In genomic region chr7:29818619-29819254, GRCm38 (mm10) we compare ENCODE assay signal across 8 mouse cellular contexts. TPM values are rescaled to one million over a fixed set of nuclear protein-coding genes. Genes with fewer than 3 reads are reported as not detected.
DNase-seq lines count a peak whose midpoint lies in the region; ATAC-seq and TF ChIP-seq lines count a peak whose summit lies in the region.

No protein-coding gene starts in this region.

- TF ChIP-seq POLR2A in CH12.LX (IDR thresholded peaks at IDR 0.05; ENCODE audit: low read depth, low read length) = peak; percentile 33

- WGBS in forebrain, embryonic 10.5 days = 4% methylated on average over 12 of the region's 12 CpGs
- 3% methylated on average over 12 of the region's 12 CpGs for WGBS in heart, embryonic 15.5 days
- 3% methylated on average over 12 of the region's 12 CpGs for WGBS in liver, embryonic 12.5 days (ENCODE audit: insufficient replicate concordance)

- no peak for TF ChIP-seq EP300 in CH12.LX (IDR thresholded peaks at IDR 0.05; ENCODE audit: low read length)

- H3K4me1 ChIP-seq in CH12.LX (ENCODE audit: control insufficient read depth in 1 of 2, insufficient read depth in 2 of 2) = peaks cover 9 to 40% of the 10 kb centered on the region in 2 experiments
- peaks cover 30% of the 10 kb centered on the region for H3K4me1 ChIP-seq in forebrain, embryonic 10.5 days
- peaks cover 24% of the 10 kb centered on the region for H3K4me1 ChIP-seq in heart, embryonic 15.5 days (replicated peaks)
- H3K4me1 ChIP-seq in liver, embryonic 12.5 days = peaks cover 53% of the 10 kb centered on the region

- TF ChIP-seq RAD21 in CH12.LX (IDR thresholded peaks at IDR 0.05; ENCODE audit: low read depth, low read length) = no peak

- H3K4me2 ChIP-seq in CH12.LX (ENCODE audit: insufficient read depth, low read depth, poor library complexity, severe bottlenecking) = peak overlapping the region; percentile 98
- peak overlapping the region; percentile 62 for H3K4me2 ChIP-seq in heart, embryonic 15.5 days
- peak overlapping the region; percentile 77 for H3K4me2 ChIP-seq in liver, embryonic 12.5 days

- no peaks in the 10 kb centered on the region for H3K27me3 ChIP-seq in CH12.LX (replicated peaks)
- no peaks in the 10 kb centered on the region for H3K27me3 ChIP-seq in forebrain, embryonic 10.5 days (ENCODE audit: poor library complexity, severe bottlenecking)
- H3K27me3 ChIP-seq in heart, embryonic 15.5 days = no peaks in the 10 kb centered on the region
- no peaks in the 10 kb centered on the region for H3K27me3 ChIP-seq in liver, embryonic 12.5 days (replicated peaks)
- H3K27me3 ChIP-seq in splenic B cell, adult 2 months (ENCODE audit: control insufficient read depth, insufficient read depth, low read length, poor library complexity, severe bottlenecking) = no peaks in the 10 kb centered on the region

- dilution Hi-C loops in CH12.LX (cut with MboI; ENCODE audit: extremely low pct_ligation_motif_present, extremely low pct_unique_long_range_greater_than_20kb, low sequenced_read_pairs) = no loop called here

- ATAC-seq in heart, embryonic 15.5 days (replicated peaks; ENCODE audit: insufficient number of reproducible peaks, insufficient read depth, low FRiP score, low read depth) = peak; percentile 56; the same call in 1 of the 2 replicates
- ATAC-seq in liver, embryonic 12.5 days = peak; percentile 68

- peaks cover 25% of the 10 kb centered on the region for H3K79me2 ChIP-seq in CH12.LX (replicated peaks; ENCODE audit: control insufficient read depth, extremely low read depth, insufficient read depth, poor library complexity, severe bottlenecking)

- in situ Hi-C loops in CH12.LX (cut with MboI; ENCODE audit: low pct_ligation_motif_present, low pct_unique_long_range_greater_than_20kb, low sequenced_read_pairs) = no loop called here

- H3K9ac ChIP-seq in CH12.LX (ENCODE audit: insufficient read depth, low read depth) = peak overlapping the region; percentile 75
- H3K9ac ChIP-seq in heart, embryonic 15.5 days = peak overlapping the region; percentile 66
- peak overlapping the region; percentile 72 for H3K9ac ChIP-seq in liver, embryonic 12.5 days

- peaks cover 10 to 39% of the 10 kb centered on the region in 2 experiments for H3K36me3 ChIP-seq in CH12.LX (replicated peaks in 1 of 2; ENCODE audit: control insufficient read depth in 1 of 2, insufficient read depth in 1 of 2, low read length in 1 of 2)
- H3K36me3 ChIP-seq in forebrain, embryonic 10.5 days (replicated peaks) = peaks cover 32% of the 10 kb centered on the region
- peaks cover 15% of the 10 kb centered on the region; the same call in 1 of the 2 replicates for H3K36me3 ChIP-seq in heart, embryonic 15.5 days
- peaks cover 28% of the 10 kb centered on the region for H3K36me3 ChIP-seq in liver, embryonic 12.5 days
- peaks cover 4% of the 10 kb centered on the region for H3K36me3 ChIP-seq in splenic B cell, adult 2 months (ENCODE audit: control insufficient read depth, insufficient read depth, low read length, poor library complexity, severe bottlenecking)

- H3K4me3 ChIP-seq in CH12.LX (replicated peaks in 1 of 3; ENCODE audit: low read depth in 2 of 3, low read length in 2 of 3, poor library complexity in 1 of 3) = peak overlapping the region; percentile 65 to 82 (median 68)
- peak overlapping the region; percentile 62 for H3K4me3 ChIP-seq in forebrain, embryonic 10.5 days
- peak overlapping the region; percentile 61 for H3K4me3 ChIP-seq in heart, embryonic 15.5 days
- H3K4me3 ChIP-seq in liver, embryonic 12.5 days = peak overlapping the region; percentile 71

- no peak overlapping the region for H3K27ac ChIP-seq in CH12.LX (ENCODE audit: insufficient read depth, low read depth)
- H3K27ac ChIP-seq in forebrain, embryonic 10.5 days = peak overlapping the region; percentile 72
- peak overlapping the region; percentile 77 for H3K27ac ChIP-seq in heart, embryonic 15.5 days
- H3K27ac ChIP-seq in liver, embryonic 12.5 days = peak overlapping the region; percentile 80

- peak; percentile 73 for DNase-seq in CH12.LX (ENCODE audit: extremely low read depth)
- peak; percentile 72 for DNase-seq in c-Kit-positive CD71-negative TER-119-negative erythroid progenitor cells, embryonic 14.5 days (ENCODE audit: low read depth)
- DNase-seq in forebrain, embryonic 10.5 days (ENCODE audit: extremely low spot score, low spot score) = peak; percentile 70
- peak; percentile 84 for DNase-seq in kidney, postnatal 14 days
- peak; percentile 84 for DNase-seq in naive thymus-derived CD4-positive, alpha-beta T cell, adult 2 months (ENCODE audit: low read depth)
- peak; percentile 83 for DNase-seq in splenic B cell, adult 2 months (ENCODE audit: low read depth, low spot score)

- no peak for TF ChIP-seq CTCF in CH12.LX (conservative IDR thresholded peaks at IDR 0.05 in 1 of 2, IDR thresholded peaks at IDR 0.05 in 1 of 2; ENCODE audit: low read depth in 2 of 2, low read length in 2 of 2)

- no peaks in the 10 kb centered on the region for H3K9me3 ChIP-seq in CH12.LX (replicated peaks; ENCODE audit: low read length)
- no peaks in the 10 kb centered on the region for H3K9me3 ChIP-seq in forebrain, embryonic 10.5 days
- H3K9me3 ChIP-seq in heart, embryonic 15.5 days (replicated peaks) = no peaks in the 10 kb centered on the region
- H3K9me3 ChIP-seq in liver, embryonic 12.5 days (replicated peaks) = no peaks in the 10 kb centered on the region

TF ChIP-seq in CH12.LX, 34 proteins besides CTCF, POLR2A, EP300 and RAD21:
- TF ChIP-seq HCFC1 (IDR thresholded peaks at IDR 0.05; ENCODE audit: low read depth, low read length) (peak; percentile 98), SIN3A (IDR thresholded peaks at IDR 0.05; ENCODE audit: low read length) (peak; percentile 81), KAT2A (IDR thresholded peaks at IDR 0.05; ENCODE audit: insufficient replicate concordance, low read length) (peak; percentile 94; the same call in 1 of the 2 replicates), E2F4 (IDR thresholded peaks at IDR 0.05; ENCODE audit: insufficient replicate concordance, low read depth, low read length) (no peak), SMC3 (IDR thresholded peaks at IDR 0.05; ENCODE audit: low read depth, low read length) (no peak), MAZ (IDR thresholded peaks at IDR 0.05; ENCODE audit: low read depth, low read length) (no peak), ELF1 (IDR thresholded peaks at IDR 0.05; ENCODE audit: low read depth, low read length) (peak; percentile 90), GABPA (IDR thresholded peaks at IDR 0.05; ENCODE audit: insufficient replicate concordance, low read depth, low read length) (peak; percentile 34; the same call in 1 of the 2 replicates)

RNA-seq across cellular contexts. Expression of gene Zfp790, which starts 2.8 kb away (rescaled TPM):
- 7.6 and 7.8 TPM in 2 replicates for total RNA-seq in CH12.LX (2012; rRNA removed)
- 4.1 and 5.8 TPM in 2 replicates for total RNA-seq in CH12.LX (2014; rRNA removed)
- 4.4 and 4.6 TPM in 2 replicates for polyA plus RNA-seq in CH12.LX (2012; ENCODE audit: insufficient read length, low read depth)
- 11.6 and 13.2 TPM in 2 replicates for polyA plus RNA-seq in forebrain, embryonic 10.5 days (2016; fragmentation: Nextera tagmentation; extraction: Ambion mirVana)
- polyA plus RNA-seq in heart, embryonic 15.5 days (2015; fragmentation: Nextera tagmentation; extraction: Ambion mirVana) = 10.8 and 10.9 TPM in 2 replicates
- polyA plus RNA-seq in liver, embryonic 12.5 days (2016; fragmentation: Nextera tagmentation; extraction: Ambion mirVana) = 5.5 and 6.6 TPM in 2 replicates

RNA-seq across cellular contexts. Expression of gene Zfp940, which starts 34.7 kb away (rescaled TPM):
- total RNA-seq in CH12.LX (2012; rRNA removed) = 10.9 and 12.6 TPM in 2 replicates
- 16.5 and 19.7 TPM in 2 replicates for total RNA-seq in CH12.LX (2014; rRNA removed)
- polyA plus RNA-seq in CH12.LX (2012; ENCODE audit: insufficient read length, low read depth) = 13.3 and 16.3 TPM in 2 replicates
- 10.5 and 10.6 TPM in 2 replicates for polyA plus RNA-seq in forebrain, embryonic 10.5 days (2016; fragmentation: Nextera tagmentation; extraction: Ambion mirVana)
- 1.7 and 2.1 TPM in 2 replicates for polyA plus RNA-seq in heart, embryonic 15.5 days (2015; fragmentation: Nextera tagmentation; extraction: Ambion mirVana)
- polyA plus RNA-seq in liver, embryonic 12.5 days (2016; fragmentation: Nextera tagmentation; extraction: Ambion mirVana) = 2.1 and 2.4 TPM in 2 replicates

RNA-seq across cellular contexts. Expression of gene Zfp30, which starts 34.9 kb away (rescaled TPM):
- total RNA-seq in CH12.LX (2012; rRNA removed) (0.50 and 0.76 TPM in 2 replicates), CH12.LX (2014; rRNA removed) (0.54 TPM in 2 replicates)
- 0.45 and 0.76 TPM in 2 replicates for polyA plus RNA-seq in CH12.LX (2012; ENCODE audit: insufficient read length, low read depth)
- 6.9 and 7.0 TPM in 2 replicates for polyA plus RNA-seq in forebrain, embryonic 10.5 days (2016; fragmentation: Nextera tagmentation; extraction: Ambion mirVana)
- 5.6 and 6.0 TPM in 2 replicates for polyA plus RNA-seq in heart, embryonic 15.5 days (2015; fragmentation: Nextera tagmentation; extraction: Ambion mirVana)
- polyA plus RNA-seq in liver, embryonic 12.5 days (2016; fragmentation: Nextera tagmentation; extraction: Ambion mirVana) = 0.88 and 1.0 TPM in 2 replicates

RNA-seq across cellular contexts. Expression of gene Zfp420, which starts 41.0 kb away (rescaled TPM):
- total RNA-seq in CH12.LX (2012; rRNA removed) = 2.9 and 3.3 TPM in 2 replicates
- 4.6 and 4.8 TPM in 2 replicates for total RNA-seq in CH12.LX (2014; rRNA removed)
- polyA plus RNA-seq in CH12.LX (2012; ENCODE audit: insufficient read length, low read depth) = 2.5 and 2.9 TPM in 2 replicates
- 8.4 and 9.0 TPM in 2 replicates for polyA plus RNA-seq in forebrain, embryonic 10.5 days (2016; fragmentation: Nextera tagmentation; extraction: Ambion mirVana)
- polyA plus RNA-seq in heart, embryonic 15.5 days (2015; fragmentation: Nextera tagmentation; extraction: Ambion mirVana) = 3.4 and 4.4 TPM in 2 replicates
- 1.9 TPM in 2 replicates for polyA plus RNA-seq in liver, embryonic 12.5 days (2016; fragmentation: Nextera tagmentation; extraction: Ambion mirVana)

RNA-seq across cellular contexts. Expression of gene Zfp84, which starts 50.4 kb away (rescaled TPM):
- total RNA-seq in CH12.LX (2012; rRNA removed) (9.6 and 10.4 TPM in 2 replicates), CH12.LX (2014; rRNA removed) (8.5 and 9.2 TPM in 2 replicates)
- polyA plus RNA-seq in CH12.LX (2012; ENCODE audit: insufficient read length, low read depth) = 7.7 and 7.9 TPM in 2 replicates
- 11.6 and 11.8 TPM in 2 replicates for polyA plus RNA-seq in forebrain, embryonic 10.5 days (2016; fragmentation: Nextera tagmentation; extraction: Ambion mirVana)
- 7.6 and 8.9 TPM in 2 replicates for polyA plus RNA-seq in heart, embryonic 15.5 days (2015; fragmentation: Nextera tagmentation; extraction: Ambion mirVana)
- polyA plus RNA-seq in liver, embryonic 12.5 days (2016; fragmentation: Nextera tagmentation; extraction: Ambion mirVana) = 5.0 and 5.1 TPM in 2 replicates
